Mouse (Mus musculus): ENCODE measurements around the gene Hs6st1.
A peak's percentile ranks its signal among the peaks of the same experiment; 100 is the strongest.

Gene Hs6st1

DNA sequence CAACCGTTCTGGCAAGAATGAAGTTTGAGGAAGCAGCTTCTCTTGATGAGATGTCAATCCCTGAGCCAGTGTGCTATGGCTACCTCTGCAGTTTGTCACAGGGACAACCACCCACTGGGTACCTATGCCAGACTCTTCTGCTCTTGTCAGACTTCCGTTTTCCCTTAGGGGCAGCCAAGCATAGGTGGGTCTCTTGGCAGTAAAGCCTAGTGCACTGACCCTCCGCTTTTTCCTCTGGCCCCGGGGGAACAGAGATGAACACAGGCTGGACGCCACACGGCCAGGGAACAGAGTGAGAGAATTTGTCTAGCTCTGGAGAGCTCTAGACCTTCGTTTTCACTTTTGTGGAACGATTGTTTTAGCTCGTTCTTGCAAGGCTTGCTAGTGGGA is 2.4 kb upstream of the Hs6st1 start:
- no peak for DNase-seq

GRCm38 (mm10) chr1:36066216-36066980 is 1.8 kb upstream of the Hs6st1 start:
- DNase-seq = no peak

GRCm38 (mm10) chr1:36067201-36067600 is 999 bp upstream of the Hs6st1 start:
- no peak for DNase-seq

GRCm38 (mm10) chr1:36067611-36068010 is 589 bp upstream of the Hs6st1 start:
- DNase-seq = no peak

DNA sequence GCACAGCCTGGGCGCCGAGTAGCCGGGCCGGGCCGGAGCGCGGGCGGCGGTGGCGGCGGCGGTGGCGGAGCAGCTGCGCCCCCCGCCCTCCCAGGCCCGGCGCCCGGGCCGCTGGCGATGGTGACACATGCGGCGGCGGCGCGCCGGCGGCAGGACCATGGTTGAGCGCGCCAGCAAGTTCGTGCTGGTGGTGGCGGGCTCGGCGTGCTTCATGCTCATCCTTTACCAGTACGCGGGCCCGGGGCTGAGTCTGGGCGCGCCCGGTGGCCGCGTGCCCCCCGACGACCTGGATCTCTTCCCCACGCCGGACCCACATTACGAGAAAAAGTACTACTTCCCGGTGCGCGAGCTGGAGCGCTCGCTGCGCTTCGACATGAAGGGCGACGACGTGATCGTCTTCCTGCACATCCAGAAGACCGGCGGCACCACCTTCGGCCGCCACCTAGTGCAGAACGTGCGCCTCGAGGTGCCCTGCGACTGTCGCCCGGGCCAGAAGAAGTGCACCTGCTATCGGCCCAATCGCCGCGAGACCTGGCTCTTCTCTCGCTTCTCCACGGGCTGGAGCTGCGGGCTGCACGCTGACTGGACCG is 426 bp downstream of the Hs6st1 start:
- peak; percentile 75 for DNase-seq

- DNase-seq = peak; percentile 81
Observed at GRCm38 (mm10) chr1:36069291-36069771, 1.1 kb downstream of the Hs6st1 start.

DNA sequence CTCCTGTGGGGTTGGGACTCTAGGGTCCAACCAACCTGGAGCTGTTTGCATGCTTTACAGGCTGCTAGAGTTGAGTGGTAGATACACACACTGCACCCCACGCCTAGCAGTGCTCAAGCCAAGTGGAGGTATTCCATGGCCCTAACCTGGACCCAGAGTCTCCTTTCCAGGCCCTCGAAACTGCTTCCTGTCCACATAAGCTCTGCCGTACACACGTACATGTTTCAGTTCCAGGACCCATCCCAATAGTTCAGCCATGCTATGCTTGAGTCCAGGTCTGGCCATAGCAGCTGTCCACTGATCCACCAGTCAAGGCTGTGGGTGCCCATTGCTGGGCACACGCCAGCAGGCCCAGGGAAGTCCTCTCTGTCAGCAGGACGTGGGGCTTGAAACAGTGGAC is 2.0 kb downstream of the Hs6st1 start:
- no peak for DNase-seq

DNA sequence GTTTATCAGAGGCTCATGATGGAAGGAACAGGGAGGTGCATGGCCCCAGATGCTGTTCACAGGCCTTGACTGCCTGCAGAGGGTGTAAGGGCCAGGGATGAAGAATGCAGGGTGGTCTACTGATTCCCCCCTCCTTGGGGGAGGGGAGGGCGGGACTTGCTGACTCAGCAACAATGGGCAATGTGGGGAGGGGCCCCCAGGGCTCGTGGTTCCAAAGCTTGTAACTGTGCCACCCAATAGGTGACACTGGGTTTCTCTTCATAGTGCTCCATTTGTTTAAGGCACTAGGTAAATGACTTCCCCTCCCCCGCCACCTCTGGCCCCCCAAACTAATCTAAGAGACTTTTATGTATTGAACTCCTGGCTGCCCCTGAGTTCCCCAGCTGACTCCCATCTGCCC is 2.5 kb downstream of the Hs6st1 start:
- peak; percentile 40 for DNase-seq

DNA sequence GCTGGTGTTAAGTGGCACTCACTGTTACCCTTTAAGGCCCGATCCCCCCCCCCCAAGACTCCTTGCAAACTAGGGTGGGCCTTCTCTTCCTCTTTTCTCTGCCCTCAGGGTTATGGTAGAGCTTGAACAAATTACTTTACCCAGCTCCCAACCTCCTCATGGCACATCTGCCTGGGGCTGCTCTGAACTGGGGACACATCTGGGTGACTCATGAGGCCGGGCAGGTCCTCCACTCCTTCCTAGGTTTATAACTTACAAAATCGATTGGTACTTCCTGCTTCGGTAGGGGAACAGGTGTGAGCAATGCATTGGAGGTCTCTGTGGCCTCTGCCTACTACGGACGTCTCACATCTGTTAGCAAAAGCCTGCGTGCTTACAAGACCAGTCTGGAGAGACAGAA is 3.0 kb downstream of the Hs6st1 start:
- peak; percentile 36 for DNase-seq

DNA sequence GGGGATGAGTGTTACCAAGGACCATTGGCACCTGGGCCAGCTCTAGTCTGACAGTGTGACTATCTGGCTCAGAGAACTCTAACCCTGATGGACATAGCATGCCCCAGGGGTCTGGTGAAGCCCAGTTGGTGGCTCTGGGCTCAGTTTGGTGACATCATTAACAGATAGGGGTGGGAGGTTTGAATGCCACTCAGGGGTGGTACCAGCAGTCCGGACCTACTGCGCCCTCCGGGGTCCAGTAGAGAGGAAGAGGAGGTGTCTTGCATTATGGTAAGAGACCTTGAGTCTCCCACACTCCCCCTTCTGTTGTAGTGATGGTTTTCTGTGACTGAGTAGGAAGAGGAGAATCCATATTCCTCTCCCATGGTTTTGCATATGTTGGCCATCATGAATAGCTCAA is 3.4 kb downstream of the Hs6st1 start:
- DNase-seq = no peak

DNA sequence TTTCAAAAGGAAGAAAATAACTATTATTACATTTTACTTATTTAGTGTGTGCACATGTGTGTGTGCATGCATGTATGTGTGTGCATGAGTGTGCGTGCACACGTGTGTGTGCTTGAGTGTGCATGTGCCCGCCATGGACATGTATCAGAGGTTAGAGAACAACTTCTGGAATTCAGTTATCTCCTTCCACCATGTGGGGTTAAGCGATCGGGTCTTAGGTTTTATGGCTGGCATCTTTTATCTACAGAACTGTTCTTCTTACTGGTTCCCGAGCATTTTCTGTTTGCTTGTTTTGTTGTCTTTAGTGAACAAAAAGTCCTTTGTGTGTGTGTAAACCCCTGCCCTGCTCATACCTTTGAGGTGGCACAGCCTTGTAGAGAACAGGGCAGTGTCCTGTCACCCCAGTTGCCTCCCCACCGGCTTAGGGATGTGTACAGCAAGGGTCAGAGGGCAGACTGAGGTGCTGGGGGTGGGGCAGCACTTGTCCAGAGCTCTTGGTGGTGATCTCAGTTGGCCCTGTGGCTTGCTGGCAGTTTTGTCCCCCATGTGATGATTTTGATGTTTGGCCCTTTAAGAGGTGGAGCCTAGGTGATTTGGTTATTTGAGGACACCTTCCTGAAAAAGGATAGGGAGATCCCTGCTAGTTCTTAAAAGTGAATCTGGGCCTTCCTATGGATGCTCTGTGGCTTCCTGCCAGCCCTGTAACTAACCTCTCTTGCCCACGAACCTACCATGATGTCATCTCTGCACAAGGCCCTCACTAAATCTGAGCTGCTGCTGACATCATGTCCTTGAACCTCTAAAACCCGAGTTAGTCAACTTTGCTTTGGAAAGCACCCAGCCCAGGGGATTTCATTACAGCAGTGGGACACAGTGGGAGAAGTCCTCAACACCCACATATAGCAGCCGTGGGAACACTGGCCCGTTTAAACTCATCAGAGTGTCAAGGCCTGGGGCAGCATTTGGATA is 4.7 kb downstream of the Hs6st1 start:
- no peak for DNase-seq

DNA sequence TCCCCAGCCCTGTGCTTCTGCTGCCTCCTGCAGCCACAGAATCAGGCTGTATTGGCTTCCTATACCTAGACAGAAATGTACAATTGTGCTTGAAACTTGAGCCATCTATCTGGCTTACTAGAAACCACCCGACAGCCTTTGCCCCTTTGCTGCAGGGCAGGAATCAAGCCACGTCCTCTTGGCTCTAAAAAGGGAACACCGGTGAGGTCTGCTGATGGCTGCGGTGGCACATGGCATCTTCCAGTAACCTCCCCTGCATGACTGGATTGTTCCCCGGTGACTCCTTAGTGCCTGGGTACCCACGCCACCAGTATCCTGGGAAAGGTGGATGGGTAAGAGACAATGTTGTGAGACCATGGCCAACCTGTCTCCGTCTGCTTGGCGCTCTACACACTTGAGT is 5.4 kb downstream of the Hs6st1 start:
- no peak for DNase-seq

GRCm38 (mm10) chr1:36074197-36074596 is 6.0 kb downstream of the Hs6st1 start:
- no peak for DNase-seq

- no peak for DNase-seq
Observed at GRCm38 (mm10) chr1:36074968-36075367, 6.8 kb downstream of the Hs6st1 start.

DNA sequence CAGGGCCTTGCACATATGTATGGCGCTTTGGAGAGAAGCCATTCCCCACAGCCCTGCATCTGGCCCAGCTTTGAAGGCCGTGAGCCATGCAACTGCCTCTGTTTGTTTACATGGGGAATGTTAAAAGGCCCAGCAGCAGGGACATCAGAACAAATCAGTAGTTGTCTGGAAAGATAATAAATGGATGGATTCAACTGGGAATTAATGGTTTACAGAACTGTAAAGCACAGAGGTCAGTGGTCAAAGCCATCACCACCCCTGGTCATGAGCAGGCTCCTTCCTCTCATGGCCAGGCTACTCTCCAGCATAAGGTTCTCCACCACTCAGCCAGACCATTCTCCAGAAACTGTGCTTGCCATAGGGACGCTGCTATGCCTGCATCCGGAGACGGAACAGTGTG is 7.5 kb downstream of the Hs6st1 start:
- DNase-seq = no peak

GRCm38 (mm10) chr1:36077084-36077483 is 8.9 kb downstream of the Hs6st1 start:
- DNase-seq = no peak

- no peak for DNase-seq
Observed at GRCm38 (mm10) chr1:36078250-36078649, 10.1 kb downstream of the Hs6st1 start.

DNA sequence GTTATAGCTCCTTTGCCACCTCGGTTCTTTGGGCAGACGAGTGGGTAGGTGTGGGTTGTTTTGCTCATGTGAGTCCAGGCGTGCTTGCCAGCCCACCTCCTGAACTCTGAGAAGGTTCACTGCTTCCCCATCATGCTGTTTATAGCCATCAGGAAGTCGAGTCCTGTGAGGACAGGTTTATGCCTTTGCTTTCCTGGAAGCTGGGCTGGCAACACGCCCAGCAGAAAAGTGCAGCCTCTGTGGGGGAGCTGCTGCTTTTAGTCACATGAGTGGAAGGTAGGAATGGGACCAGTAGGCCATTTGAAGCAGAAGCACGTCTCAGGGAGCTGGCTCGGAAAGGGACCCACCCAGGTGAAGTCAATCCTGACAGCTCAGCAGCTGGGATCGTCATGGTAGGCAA is 11.5 kb downstream of the Hs6st1 start:
- DNase-seq = no peak

- no peak for DNase-seq
Observed at GRCm38 (mm10) chr1:36080974-36081373, 12.8 kb downstream of the Hs6st1 start.

GRCm38 (mm10) chr1:36082184-36082583 is 14.0 kb downstream of the Hs6st1 start:
- DNase-seq = no peak

DNA sequence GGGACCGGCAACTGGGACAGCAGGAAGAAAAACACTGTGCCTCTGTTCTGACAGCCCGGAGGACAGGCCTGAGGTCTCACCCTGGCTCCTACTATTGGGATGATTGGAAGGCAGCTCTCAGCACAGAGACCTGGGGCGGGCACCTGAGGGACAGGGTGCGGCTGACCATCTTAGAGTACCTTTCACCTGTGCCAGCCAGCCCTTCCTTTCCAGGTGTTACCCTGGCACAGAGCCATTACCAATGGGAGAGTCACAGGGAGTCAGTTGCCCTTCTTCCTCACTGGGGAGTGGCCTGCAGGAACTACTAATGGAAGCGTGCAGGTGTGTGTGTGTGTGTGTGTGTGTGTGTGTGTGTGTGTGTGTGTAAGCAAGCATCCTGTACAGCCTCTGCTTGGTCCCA is 15.4 kb downstream of the Hs6st1 start:
- DNase-seq = no peak

DNA sequence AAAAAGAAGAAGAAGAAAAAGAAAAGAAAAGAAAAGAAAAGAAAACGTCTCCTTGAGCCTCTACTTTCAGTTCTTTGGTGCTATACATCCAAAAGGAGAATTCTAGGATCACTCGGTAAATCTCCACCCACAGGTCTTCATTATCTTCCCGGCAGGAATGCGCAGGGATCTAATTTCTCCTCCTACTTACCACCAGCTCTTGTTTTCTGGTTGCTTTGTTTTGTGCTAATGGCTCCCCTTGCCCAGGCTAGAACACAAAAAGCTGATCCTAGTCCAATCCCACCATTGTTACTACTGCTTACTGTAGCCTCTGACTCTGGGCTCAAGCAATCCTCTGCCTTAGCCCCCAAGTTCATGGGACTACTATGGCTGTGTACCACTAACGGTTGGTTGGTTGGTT is 16.9 kb downstream of the Hs6st1 start:
- no peak for DNase-seq

DNA sequence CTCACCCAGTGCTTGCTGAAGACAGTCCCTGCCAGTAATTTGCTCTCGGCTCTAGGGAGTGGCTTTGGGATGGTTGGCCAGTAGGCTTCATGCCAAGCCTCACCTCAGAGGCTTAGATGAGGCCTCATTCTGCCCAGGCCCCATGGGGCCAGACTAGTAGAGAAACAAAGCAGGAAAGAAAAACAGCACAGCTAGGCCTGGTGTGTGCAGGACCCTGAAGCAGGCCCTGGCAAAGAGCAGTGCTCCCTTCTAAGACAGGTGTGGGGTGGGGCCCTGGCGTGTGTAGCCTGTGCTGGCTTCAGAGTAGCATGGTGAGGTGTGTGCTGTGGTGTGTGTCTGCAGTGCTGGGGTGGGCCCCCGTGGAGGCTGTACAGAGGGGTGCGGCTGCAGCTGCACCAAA is 20.2 kb downstream of the Hs6st1 start:
- DNase-seq = peak; percentile 76

GRCm38 (mm10) chr1:36089481-36089880 is 21.3 kb downstream of the Hs6st1 start:
- DNase-seq = no peak
